Mouse (Mus musculus): Measurements from ENCODE around the gene Vax1. TPM values are rescaled to one million over a fixed set of nuclear protein-coding genes. Genes with fewer than 3 reads are reported as not detected.

Vax1 gene
- polyA plus RNA-seq, 1 experiment from 2014 or later = not detected

GRCm38 (mm10) chr19:59192491-59192890 is 22.6 kb upstream of the Vax1 start:
- no peak for ATAC-seq (ENCODE audit: insufficient number of reproducible peaks, low FRiP score)

GRCm38 (mm10) chr19:59191123-59191505 is 21.3 kb upstream of the Vax1 start:
- Histone ChIP-seq H3K4me3 (no peak overlapping the region), H3K27me3 (replicated peaks) (peaks cover 79% of the 10 kb centered on the region), H3K4me1 (replicated peaks) (peaks cover 9% of the 10 kb centered on the region), H3K9me3 (replicated peaks) (no peaks in the 10 kb centered on the region), H3K9ac (no peak overlapping the region), H3K4me2 (no peak overlapping the region), H3K27ac (ENCODE audit: poor library complexity, severe bottlenecking) (no peak overlapping the region), H3K36me3 (no peaks in the 10 kb centered on the region)
- WGBS = 14% methylated on average over 4 of the region's 4 CpGs
- ATAC-seq (ENCODE audit: insufficient number of reproducible peaks, low FRiP score) = no peak

More at GRCm38 (mm10) chr19:59192491-59192890, 22.6 kb upstream of the Vax1 start:
- H3K9me3 ChIP-seq (replicated peaks) = no peaks in the 10 kb centered on the region
- no peak overlapping the region for H3K4me2 ChIP-seq
- H3K36me3 ChIP-seq = no peaks in the 10 kb centered on the region
- no peak overlapping the region for H3K27ac ChIP-seq (ENCODE audit: poor library complexity, severe bottlenecking)
- peaks cover 9% of the 10 kb centered on the region for H3K4me1 ChIP-seq (replicated peaks)
- 11% methylated on average over 2 of the region's 2 CpGs for WGBS
- no peak overlapping the region for H3K9ac ChIP-seq
- H3K4me3 ChIP-seq = no peak overlapping the region
- H3K27me3 ChIP-seq (replicated peaks) = peaks cover 80% of the 10 kb centered on the region

GRCm38 (mm10) chr19:59190431-59191122 is 20.7 kb upstream of the Vax1 start:
- H3K27me3 ChIP-seq (replicated peaks) = peaks cover 79% of the 10 kb centered on the region
- H3K36me3 ChIP-seq = no peaks in the 10 kb centered on the region
- WGBS = 3% methylated on average over 8 of the region's 8 CpGs
- H3K9me3 ChIP-seq (replicated peaks) = no peaks in the 10 kb centered on the region
- no peak overlapping the region for H3K4me2 ChIP-seq
- no peak overlapping the region for H3K27ac ChIP-seq (ENCODE audit: poor library complexity, severe bottlenecking)
- no peak overlapping the region for H3K9ac ChIP-seq
- no peak overlapping the region for H3K4me3 ChIP-seq
- peaks cover 9% of the 10 kb centered on the region for H3K4me1 ChIP-seq (replicated peaks)
- no peak for ATAC-seq (ENCODE audit: insufficient number of reproducible peaks, low FRiP score)

GRCm38 (mm10) chr19:59188981-59189380 is 19.1 kb upstream of the Vax1 start:
- Histone ChIP-seq H3K4me2 (no peak overlapping the region), H3K36me3 (no peaks in the 10 kb centered on the region), H3K27ac (ENCODE audit: poor library complexity, severe bottlenecking) (no peak overlapping the region), H3K4me3 (no peak overlapping the region), H3K27me3 (replicated peaks) (peaks cover 76% of the 10 kb centered on the region), H3K9ac (no peak overlapping the region), H3K4me1 (replicated peaks) (peaks cover 4% of the 10 kb centered on the region), H3K9me3 (replicated peaks) (no peaks in the 10 kb centered on the region)
- ATAC-seq (ENCODE audit: insufficient number of reproducible peaks, low FRiP score) = no peak
- WGBS = 15% methylated on average over 4 of the region's 4 CpGs

GRCm38 (mm10) chr19:59184000-59184399 is 14.1 kb upstream of the Vax1 start:
- H3K9me3 ChIP-seq (replicated peaks) = no peaks in the 10 kb centered on the region
- no peak overlapping the region for H3K9ac ChIP-seq
- no peaks in the 10 kb centered on the region for H3K36me3 ChIP-seq
- H3K27me3 ChIP-seq (replicated peaks) = peaks cover 67% of the 10 kb centered on the region
- no peak overlapping the region for H3K4me3 ChIP-seq
- no peak overlapping the region for H3K4me2 ChIP-seq
- whole genome bisulfite sequencing = 31% methylated on average over 3 of the region's 3 CpGs
- H3K4me1 ChIP-seq (replicated peaks) = no peaks in the 10 kb centered on the region
- no peak overlapping the region for H3K27ac ChIP-seq (ENCODE audit: poor library complexity, severe bottlenecking)
- ATAC-seq (ENCODE audit: insufficient number of reproducible peaks, low FRiP score) = no peak

- H3K27ac ChIP-seq (ENCODE audit: poor library complexity, severe bottlenecking) = no peak overlapping the region
These were observed 3.6 kb upstream of the Vax1 start for GRCm38 (mm10) chr19:59173341-59174015.

GRCm38 (mm10) chr19:59172781-59173180 is 2.9 kb upstream of the Vax1 start:
- Histone ChIP-seq H3K9me3 (replicated peaks) (no peaks in the 10 kb centered on the region), H3K4me1 (replicated peaks) (peaks cover 20% of the 10 kb centered on the region), H3K36me3 (no peaks in the 10 kb centered on the region), H3K9ac (no peak overlapping the region), H3K27ac (ENCODE audit: poor library complexity, severe bottlenecking) (no peak overlapping the region), H3K27me3 (replicated peaks) (peaks cover 88% of the 10 kb centered on the region), H3K4me2 (no peak overlapping the region), H3K4me3 (no peak overlapping the region)
- WGBS = 8% methylated on average over 3 of the region's 3 CpGs
- no peak for ATAC-seq (ENCODE audit: insufficient number of reproducible peaks, low FRiP score)

More at GRCm38 (mm10) chr19:59173341-59174015, 3.6 kb upstream of the Vax1 start:
- Histone ChIP-seq H3K4me2 (no peak overlapping the region), H3K4me3 (no peak overlapping the region), H3K4me1 (replicated peaks) (peaks cover 20% of the 10 kb centered on the region), H3K27me3 (replicated peaks) (peaks cover 81% of the 10 kb centered on the region), H3K36me3 (no peaks in the 10 kb centered on the region), H3K9ac (no peak overlapping the region), H3K9me3 (replicated peaks) (no peaks in the 10 kb centered on the region)
- 18% methylated on average over 6 of the region's 6 CpGs for WGBS
- ATAC-seq (ENCODE audit: insufficient number of reproducible peaks, low FRiP score) = no peak

- Histone ChIP-seq H3K27ac (ENCODE audit: poor library complexity, severe bottlenecking) (no peak overlapping the region), H3K4me3 (peak overlapping the region; percentile 23; the same call in 1 of the 2 replicates), H3K36me3 (no peaks in the 10 kb centered on the region), H3K4me2 (peak overlapping the region; percentile 53), H3K9ac (no peak overlapping the region), H3K27me3 (replicated peaks) (peaks cover 95% of the 10 kb centered on the region), H3K9me3 (replicated peaks) (no peaks in the 10 kb centered on the region), H3K4me1 (replicated peaks) (peaks cover 22% of the 10 kb centered on the region)
- 2% methylated on average over 19 of the region's 19 CpGs for WGBS
- ATAC-seq (ENCODE audit: insufficient number of reproducible peaks, low FRiP score) = no peak
These were observed 2.0 kb upstream of the Vax1 start for GRCm38 (mm10) chr19:59171871-59172245.

GRCm38 (mm10) chr19:59171151-59171870 is 1.5 kb upstream of the Vax1 start:
- Histone ChIP-seq H3K4me2 (peak overlapping the region; percentile 53), H3K9me3 (replicated peaks) (no peaks in the 10 kb centered on the region), H3K9ac (no peak overlapping the region), H3K27me3 (replicated peaks) (peaks cover 96% of the 10 kb centered on the region), H3K36me3 (no peaks in the 10 kb centered on the region), H3K4me1 (replicated peaks) (peaks cover 27% of the 10 kb centered on the region), H3K4me3 (peak overlapping the region; percentile 23), H3K27ac (ENCODE audit: poor library complexity, severe bottlenecking) (no peak overlapping the region)
- WGBS = under 1% methylated on average over 32 of the region's 38 CpGs
- ATAC-seq (ENCODE audit: insufficient number of reproducible peaks, low FRiP score) = no peak

- H3K27ac ChIP-seq (ENCODE audit: poor library complexity, severe bottlenecking) = no peak overlapping the region
- WGBS = 3% methylated on average over 6 of the region's 6 CpGs
- no peak overlapping the region for H3K4me3 ChIP-seq
- peaks cover 97% of the 10 kb centered on the region for H3K27me3 ChIP-seq (replicated peaks)
- no peak for ATAC-seq (ENCODE audit: insufficient number of reproducible peaks, low FRiP score)
- H3K36me3 ChIP-seq = no peaks in the 10 kb centered on the region
- peaks cover 29% of the 10 kb centered on the region for H3K4me1 ChIP-seq (replicated peaks)
- H3K9ac ChIP-seq = no peak overlapping the region
- H3K4me2 ChIP-seq = 0 out of 2 replicates have a peak overlapping the region, but pooled peaks have one; percentile 66
- no peaks in the 10 kb centered on the region for H3K9me3 ChIP-seq (replicated peaks)
These were observed 875 bp upstream of the Vax1 start for GRCm38 (mm10) chr19:59170766-59171095.
